9 mouse cellular contexts compared by ENCODE assay signal in the genomic region with DNA sequence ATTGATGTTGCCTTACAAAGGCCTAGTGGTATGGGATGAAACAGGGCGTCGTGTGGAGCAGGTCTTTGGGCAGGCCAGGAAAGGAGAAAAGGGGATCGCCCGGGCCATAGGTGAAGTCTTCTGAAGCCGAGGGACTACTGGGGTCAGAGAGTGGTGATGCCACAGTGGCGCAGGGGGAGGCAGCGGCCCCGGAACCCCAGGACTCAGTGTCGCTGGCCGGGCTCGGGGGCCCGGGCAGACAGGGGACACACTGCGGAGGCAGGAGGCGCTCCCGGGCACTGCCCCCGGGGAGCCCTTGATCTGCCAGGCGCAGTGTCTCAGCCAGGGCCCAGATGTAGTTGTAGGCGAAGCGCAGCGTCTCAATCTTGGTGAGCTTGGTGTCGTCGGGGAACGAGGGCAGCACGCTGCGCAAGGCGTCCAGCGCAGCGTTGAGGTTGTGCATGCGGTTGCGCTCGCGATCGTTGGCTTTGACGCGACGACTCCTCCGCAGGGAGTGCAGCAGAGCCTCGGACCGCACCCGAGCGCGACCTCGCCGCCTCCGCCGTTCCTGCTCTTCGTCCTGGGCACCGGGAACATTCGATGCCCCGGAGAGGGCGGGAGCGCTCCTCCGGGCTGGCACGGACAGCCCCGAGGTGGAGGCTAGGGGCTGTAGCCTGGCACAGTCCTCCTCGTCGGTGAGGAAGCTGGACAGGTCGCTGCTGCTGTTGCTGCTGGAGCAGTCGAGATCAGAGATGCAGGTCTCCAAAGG. TPM values are rescaled to one million over a fixed set of nuclear protein-coding genes. Genes with fewer than 3 reads are reported as not detected.
DNase-seq lines count a peak whose midpoint lies in the region; ATAC-seq lines count a peak whose summit lies in the region.
"Had no signal": no experiment of that assay in that cellular context is flagged by ENCODE, and none has a peak within 500 bp of the region (broad histone marks: within the 10 kb centered on the region; RNA-seq: fewer than 3 reads in every experiment).

No protein-coding gene starts in this region.

- H3K9me3 ChIP-seq in heart, embryonic 12.5 days (replicated peaks), result no peaks in the 10 kb centered on the region
- no peaks in the 10 kb centered on the region for H3K9me3 ChIP-seq in forebrain, embryonic 16.5 days (ENCODE audit: control insufficient read depth, low read length)
- H3K9me3 ChIP-seq in midbrain, embryonic 10.5 days (replicated peaks), result no peaks in the 10 kb centered on the region

- peak overlapping the region; percentile 73 for H3K4me2 ChIP-seq in heart, embryonic 12.5 days
- peak overlapping the region; percentile 75 for H3K4me2 ChIP-seq in forebrain, embryonic 16.5 days (ENCODE audit: low read length)

- intact Hi-C loops in heart, postnatal 36 days (cut with DNase I), result no loop called here

- ATAC-seq in heart, embryonic 12.5 days (ENCODE audit: insufficient number of reproducible peaks, low FRiP score), result 0 out of 2 replicates have a peak, but pooled peaks have one; percentile 15
- peak; percentile 6; the same call in 1 of the 2 replicates for ATAC-seq in forebrain, embryonic 16.5 days

- H3K9ac ChIP-seq in heart, embryonic 12.5 days, result no peak overlapping the region
- H3K9ac ChIP-seq in forebrain, embryonic 16.5 days (replicated peaks; ENCODE audit: low read depth, low read length), result peak overlapping the region; percentile 33; the same call in 1 of the 2 replicates

- no peaks in the 10 kb centered on the region for H3K36me3 ChIP-seq in heart, embryonic 12.5 days
- no peaks in the 10 kb centered on the region for H3K36me3 ChIP-seq in forebrain, embryonic 16.5 days (ENCODE audit: control insufficient read depth, insufficient read depth)
- H3K36me3 ChIP-seq in midbrain, embryonic 10.5 days, result no peaks in the 10 kb centered on the region

- H3K27me3 ChIP-seq in heart, embryonic 12.5 days (replicated peaks), result peaks cover 100% of the 10 kb centered on the region
- H3K27me3 ChIP-seq in forebrain, embryonic 16.5 days (replicated peaks; ENCODE audit: control insufficient read depth, insufficient read depth, low read length), result peaks cover 87% of the 10 kb centered on the region
- H3K27me3 ChIP-seq in midbrain, embryonic 10.5 days (ENCODE audit: low read depth, poor library complexity, severe bottlenecking), result peaks cover 100% of the 10 kb centered on the region

- peaks cover 11% of the 10 kb centered on the region for H3K4me1 ChIP-seq in heart, embryonic 12.5 days (replicated peaks)
- H3K4me1 ChIP-seq in forebrain, embryonic 16.5 days (replicated peaks; ENCODE audit: control insufficient read depth, insufficient read depth, low read length), result peaks cover 22% of the 10 kb centered on the region
- H3K4me1 ChIP-seq in midbrain, embryonic 10.5 days, result peaks cover 86% of the 10 kb centered on the region

- H3K27ac ChIP-seq in heart, embryonic 12.5 days (ENCODE audit: poor library complexity, severe bottlenecking), result no peak overlapping the region
- H3K27ac ChIP-seq in forebrain, embryonic 16.5 days (ENCODE audit: low read length), result no peak overlapping the region
- peak overlapping the region; percentile 88 for H3K27ac ChIP-seq in midbrain, embryonic 10.5 days (replicated peaks)

- DNase-seq in heart, postnatal 36 days, result no peak
- DNase-seq in ES-CJ7 (ENCODE audit: low read depth, low spot score), result peak; percentile 48
- DNase-seq in midbrain, embryonic 10.5 days (ENCODE audit: low spot score), result peak; percentile 66
- no peak for DNase-seq in layer of hippocampus, adult 9-10 months (ENCODE audit: low spot score)
- DNase-seq in T-cell, adult 2 months (ENCODE audit: low spot score), result no peak
- no peak for DNase-seq in gastrocnemius, adult 8-10 months (ENCODE audit: low spot score in 2 of 2)

- H3K4me3 ChIP-seq in heart, embryonic 12.5 days, result peak overlapping the region; percentile 45
- peak overlapping the region; percentile 43 for H3K4me3 ChIP-seq in forebrain, embryonic 16.5 days (replicated peaks; ENCODE audit: low read length)
- peak overlapping the region; percentile 56 for H3K4me3 ChIP-seq in midbrain, embryonic 10.5 days

- 3% methylated on average over 59 of the region's 59 CpGs for WGBS in heart, embryonic 12.5 days
- WGBS in forebrain, embryonic 16.5 days, result 1% methylated on average over 59 of the region's 59 CpGs
- WGBS in midbrain, embryonic 10.5 days, result under 1% methylated on average over 59 of the region's 59 CpGs

RNA-seq across cellular contexts. Expression of gene Neurog1, which starts 0.6 kb away (rescaled TPM):
- polyA plus RNA-seq in heart, embryonic 12.5 days (2016; fragmentation: Nextera tagmentation; extraction: Ambion mirVana), result not detected in 2 replicates
- total RNA-seq in heart, postnatal 36 days (2021), result not detected
- 2.3 and 2.6 TPM in 2 replicates for polyA plus RNA-seq in forebrain, embryonic 16.5 days (2015; fragmentation: Nextera tagmentation; extraction: Ambion mirVana)
- 33.7 and 34.4 TPM in 2 replicates for polyA plus RNA-seq in midbrain, embryonic 10.5 days (2016; fragmentation: Nextera tagmentation; extraction: Ambion mirVana)
- not detected for total RNA-seq in gastrocnemius, adult 8-10 months (2022)
- polyA plus RNA-seq: lung, postnatal 0 days had no signal

RNA-seq across cellular contexts. Expression of gene Cxcl14, which starts 45.0 kb away (rescaled TPM):
- polyA plus RNA-seq in heart, embryonic 12.5 days (2016; fragmentation: Nextera tagmentation; extraction: Ambion mirVana), result 1.4 and 1.6 TPM in 2 replicates
- 1 to 10 TPM; 3.1 to 5.9 TPM for total RNA-seq in heart, postnatal 36 days (2021)
- 12.8 and 20.9 TPM in 2 replicates for polyA plus RNA-seq in forebrain, embryonic 16.5 days (2015; fragmentation: Nextera tagmentation; extraction: Ambion mirVana)
- 5.4 and 9.3 TPM in 2 replicates for polyA plus RNA-seq in midbrain, embryonic 10.5 days (2016; fragmentation: Nextera tagmentation; extraction: Ambion mirVana)
- total RNA-seq in gastrocnemius, adult 8-10 months (2022), result 10 to 100 TPM; 21.4 to 40.0 (median 28.6) TPM

Comparison
In these comparisons a context has a peak if more than half of its experiments do, and no peak if none do; other contexts are left out.
1. DNase-seq: peak in ES-CJ7 (single experiment) and midbrain, embryonic 10.5 days (single experiment); none in heart, postnatal 36 days (0 of 2), layer of hippocampus, adult 9-10 months (single experiment), T-cell, adult 2 months (single experiment) and gastrocnemius, adult 8-10 months (0 of 2).
2. Peak in every context shown above with its lines, with median percentiles within 50 percentile points of each other: H3K4me3 ChIP-seq.